22 mouse cellular contexts compared by ENCODE assay signal in genomic region chr12:95488371-95488770, GRCm38 (mm10).
"Had no signal": no experiment of that assay in that cellular context is flagged by ENCODE, and none has a peak within 500 bp of the region (broad histone marks: within the 10 kb centered on the region; RNA-seq: fewer than 3 reads in every experiment).

No protein-coding gene starts in this region.

- H3K27me3 ChIP-seq: limb, embryonic 13.5 days; liver, embryonic 12.5 days; liver, embryonic 15.5 days; lung, embryonic 15.5 days; megakaryocyte, embryonic 14.5 days; midbrain, embryonic 13.5 days; neural tube, embryonic 12.5 days; neural tube, embryonic 15.5 days had no signal

- ATAC-seq: liver, embryonic 12.5 days; midbrain, embryonic 13.5 days; midbrain, embryonic 16.5 days had no signal

- H3K27ac ChIP-seq: limb, embryonic 10.5 days; limb, embryonic 13.5 days; liver, embryonic 12.5 days; liver, embryonic 15.5 days; lung, embryonic 15.5 days; midbrain, embryonic 10.5 days; midbrain, embryonic 13.5 days; neural tube, embryonic 12.5 days; neural tube, embryonic 15.5 days had no signal

- H3K36me3 ChIP-seq: limb, embryonic 10.5 days; limb, embryonic 13.5 days; liver, embryonic 12.5 days; liver, embryonic 15.5 days; lung, embryonic 15.5 days; midbrain, embryonic 10.5 days; midbrain, embryonic 13.5 days; neural tube, embryonic 12.5 days; neural tube, embryonic 15.5 days had no signal

- H3K4me1 ChIP-seq: limb, embryonic 10.5 days; liver, embryonic 12.5 days; liver, embryonic 15.5 days; lung, embryonic 15.5 days; megakaryocyte, embryonic 14.5 days; midbrain, embryonic 10.5 days; midbrain, embryonic 13.5 days; neural tube, embryonic 12.5 days; neural tube, embryonic 15.5 days had no signal

- H3K4me3 ChIP-seq: limb, embryonic 10.5 days; limb, embryonic 13.5 days; liver, embryonic 12.5 days; liver, embryonic 15.5 days; lung, embryonic 15.5 days; megakaryocyte, embryonic 14.5 days; midbrain, embryonic 10.5 days; midbrain, embryonic 13.5 days; neural tube, embryonic 12.5 days; neural tube, embryonic 15.5 days had no signal

- DNase-seq: kidney, adult 18-20 months; kidney, adult 9 months; kidney, postnatal 36 days; liver; lung, adult 18-20 months; lung, postnatal 10 days; lung, postnatal 36 days; right cerebral cortex, adult 18-20 months; right cerebral cortex, postnatal 14 days; thymus, adult 18-20 months; thymus, postnatal 36 days had no signal

- H3K9ac ChIP-seq: limb, embryonic 13.5 days; liver, embryonic 12.5 days; liver, embryonic 15.5 days; lung, embryonic 15.5 days; midbrain, embryonic 13.5 days; neural tube, embryonic 12.5 days; neural tube, embryonic 15.5 days had no signal
